Mouse (Mus musculus) forebrain, embryonic 14.5 days (tissue): ENCODE measurements around the gene Pspc1. TPM values are rescaled to one million over a fixed set of nuclear protein-coding genes. Genes with fewer than 3 reads are reported as not detected.

ENCODE experiments used
- ATAC-seq: fragments of 200-750 bp; cut with Nextera tagmentation; 2 replicates; pipeline ENCODE4 v1.8.0; 2017; ENCODE audit warnings: mild to moderate bottlenecking, moderate library complexity
- DNase-seq: peaks from one replicate; pipeline ENCODE4 v3.0.0-alpha.2; 2015; ENCODE audit warnings: low spot score
- H3K27ac ChIP-seq: fragments of 300-500 bp; sonication (generic); 2 replicates; pipeline ENCODE4 v1.5.1; 2014; ENCODE audit warnings: low read depth, mild to moderate bottlenecking, control low read depth, low read length, moderate library complexity
- H3K27me3 ChIP-seq: fragments of 300-500 bp; sonication (generic); replicated peaks from 2 replicates; pipeline ENCODE4 v1.6.1; 2014; ENCODE audit warnings: low read length, control low read depth, mixed read lengths; ENCODE audit not compliant: control insufficient read depth, insufficient read depth
- H3K36me3 ChIP-seq: fragments of 300-500 bp; sonication (generic); 2 replicates; pipeline ENCODE4 v1.6.1; 2014; ENCODE audit warnings: low read length, control low read depth; ENCODE audit not compliant: control insufficient read depth, insufficient read depth
- H3K4me1 ChIP-seq: fragments of 300-500 bp; sonication (generic); 2 replicates; pipeline ENCODE4 v1.6.1; 2014; ENCODE audit warnings: antibody characterized with exemption, low read length, control low read depth; ENCODE audit not compliant: control insufficient read depth, insufficient read depth
- H3K4me2 ChIP-seq: fragments of 300-500 bp; sonication (generic); 2 replicates; pipeline ENCODE4 v1.6.1; 2014; ENCODE audit warnings: mild to moderate bottlenecking, control low read depth, low read length
- H3K4me3 ChIP-seq: fragments of 300-500 bp; sonication (generic); 2 replicates; pipeline ENCODE4 v1.5.1; 2014; ENCODE audit warnings: low read depth, low read length, control low read depth
- H3K9ac ChIP-seq: fragments of 300-500 bp; sonication (generic); 2 replicates; pipeline ENCODE4 v1.6.1; 2014; ENCODE audit warnings: mild to moderate bottlenecking, low read length, control low read depth, moderate library complexity
- H3K9me3 ChIP-seq: fragments of 300-500 bp; sonication (generic); replicated peaks from 2 replicates; pipeline ENCODE4 v1.6.1; 2016; ENCODE audit warnings: low read length, control low read depth, mixed read lengths; ENCODE audit not compliant: control insufficient read depth
- WGBS: fragments of 180-500 bp; shearing (Covaris S2); extraction: QIAGEN DNeasy Blood & Tissue Kit; methylation state at CpG from one replicate; pipeline ENCODE4 v1.1.7; 2014; 5-methylcytosine and 5-hydroxymethylcytosine counted together
- polyA plus RNA-seq: library from polyadenylated mRNA; unstranded; fragments of >200 nt; fragmentation: Nextera tagmentation; extraction: Ambion mirVana; gene quantifications from 2 replicates; pipeline ENCODE4 v1.2.1, GENCODE M21; 2014

The Pspc1 gene
- polyA plus RNA-seq, 1 experiment from 2014 or later, result 43.5 TPM

DNA sequence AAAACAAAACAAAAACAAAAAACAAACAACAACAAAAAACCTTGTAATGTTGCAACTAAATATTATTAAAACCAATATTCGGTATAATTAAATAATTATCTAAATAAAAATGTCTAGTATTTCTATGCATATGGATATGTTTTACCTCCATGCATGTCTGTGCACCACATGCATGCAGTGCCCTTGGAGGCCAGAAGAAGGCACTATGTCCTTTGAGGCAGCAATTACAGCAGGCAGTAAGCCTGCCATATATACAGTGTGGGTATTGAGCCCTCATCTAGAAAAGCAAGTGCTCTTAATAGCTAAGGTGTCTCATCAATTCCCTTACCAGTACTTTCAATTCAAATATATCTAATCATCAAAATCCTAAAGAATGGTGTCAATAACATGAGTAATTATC, 37.9 kb downstream of the Pspc1 start:
- Histone ChIP-seq H3K36me3 (peaks cover 21% of the 10 kb centered on the region; the same call in 1 of the 2 replicates), H3K27me3 (no peaks in the 10 kb centered on the region), H3K4me3 (no peak overlapping the region), H3K9ac (no peak overlapping the region), H3K9me3 (no peaks in the 10 kb centered on the region), H3K4me2 (no peak overlapping the region), H3K4me1 (no peaks in the 10 kb centered on the region), H3K27ac (no peak overlapping the region)
- WGBS, result 88% methylated on average over 1 of the region's 1 CpGs
- no peak for ATAC-seq
- DNase-seq, result no peak

DNA sequence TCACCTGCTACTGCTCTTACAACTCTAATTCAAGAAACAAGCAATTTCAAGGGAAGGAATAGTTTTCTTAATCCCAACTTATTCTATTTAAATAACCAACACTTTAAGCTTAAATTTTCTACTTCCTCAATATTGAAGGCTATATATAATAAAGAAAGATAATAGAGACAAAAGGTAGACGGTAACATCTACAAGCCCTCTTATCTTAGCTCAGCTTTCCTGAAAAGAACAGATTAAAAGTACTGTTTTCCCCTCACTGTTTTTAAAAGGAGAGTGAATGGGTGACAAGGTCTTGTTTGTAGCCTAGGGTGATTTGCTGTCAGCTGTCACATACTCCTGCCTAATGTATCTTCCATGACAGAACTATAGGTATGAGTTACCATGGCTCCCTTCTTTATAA, 51.6 kb downstream of the Pspc1 start:
- H3K27me3 ChIP-seq, result no peaks in the 10 kb centered on the region
- H3K4me2 ChIP-seq, result no peak overlapping the region
- H3K9me3 ChIP-seq, result no peaks in the 10 kb centered on the region
- no peaks in the 10 kb centered on the region for H3K4me1 ChIP-seq
- H3K9ac ChIP-seq, result no peak overlapping the region
- no peak overlapping the region for H3K27ac ChIP-seq
- no peak for DNase-seq
- H3K36me3 ChIP-seq, result peaks cover 10% of the 10 kb centered on the region
- H3K4me3 ChIP-seq, result no peak overlapping the region
- 80% methylated on average over 1 of the region's 1 CpGs for WGBS
- ATAC-seq, result no peak

DNA sequence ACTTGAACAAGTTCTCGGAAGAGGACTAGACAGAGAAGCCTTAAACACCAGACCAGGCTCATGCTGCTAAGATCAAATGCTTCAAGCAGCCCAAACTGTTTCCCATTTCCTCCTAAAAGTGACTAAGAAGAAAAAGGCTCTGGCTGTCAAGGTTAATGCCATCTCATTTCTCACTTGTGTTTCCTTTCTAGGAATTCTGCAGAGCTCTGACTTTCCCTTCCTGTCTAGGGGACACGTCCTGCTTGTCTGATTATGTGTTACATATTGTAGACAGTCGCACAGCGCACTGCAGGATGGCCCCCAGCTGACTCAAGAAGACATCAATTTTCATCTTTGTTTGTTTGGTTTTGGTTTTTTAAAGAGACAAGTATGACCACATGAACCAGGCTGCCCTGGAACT, 72.4 kb downstream of the Pspc1 start:
- Histone ChIP-seq H3K4me2 (no peak overlapping the region), H3K27ac (no peak overlapping the region), H3K36me3 (peaks cover 9% of the 10 kb centered on the region), H3K9me3 (no peaks in the 10 kb centered on the region), H3K4me1 (no peaks in the 10 kb centered on the region), H3K4me3 (no peak overlapping the region), H3K27me3 (no peaks in the 10 kb centered on the region), H3K9ac (no peak overlapping the region)
- no peak for ATAC-seq
- no peak for DNase-seq
- 83% methylated on average over 4 of the region's 4 CpGs for WGBS

DNA sequence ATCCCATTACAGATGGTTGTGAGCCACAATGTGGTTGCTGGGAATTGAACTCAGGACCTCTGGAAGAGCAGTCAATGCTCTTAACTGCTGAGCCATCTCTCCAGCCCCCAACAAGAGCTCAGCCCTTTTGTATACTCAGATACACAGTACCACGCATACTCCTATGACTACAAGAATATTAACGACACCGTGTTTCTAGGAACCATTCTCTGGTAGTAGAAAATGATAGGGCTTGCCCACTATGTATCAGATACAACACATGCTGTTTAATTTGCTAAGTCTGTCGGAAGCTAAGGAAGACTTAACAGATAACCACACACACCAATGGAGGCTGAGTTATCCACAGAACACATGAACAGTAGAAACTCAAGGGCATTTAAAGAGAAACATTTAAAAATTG, 75.5 kb downstream of the Pspc1 start:
- Histone ChIP-seq H3K4me1 (no peaks in the 10 kb centered on the region), H3K9me3 (no peaks in the 10 kb centered on the region), H3K27ac (no peak overlapping the region), H3K27me3 (no peaks in the 10 kb centered on the region), H3K4me3 (no peak overlapping the region), H3K9ac (no peak overlapping the region), H3K36me3 (peaks cover 30% of the 10 kb centered on the region), H3K4me2 (no peak overlapping the region)
- WGBS, result 93% methylated on average over 4 of the region's 4 CpGs
- DNase-seq, result no peak
- ATAC-seq, result no peak

DNA sequence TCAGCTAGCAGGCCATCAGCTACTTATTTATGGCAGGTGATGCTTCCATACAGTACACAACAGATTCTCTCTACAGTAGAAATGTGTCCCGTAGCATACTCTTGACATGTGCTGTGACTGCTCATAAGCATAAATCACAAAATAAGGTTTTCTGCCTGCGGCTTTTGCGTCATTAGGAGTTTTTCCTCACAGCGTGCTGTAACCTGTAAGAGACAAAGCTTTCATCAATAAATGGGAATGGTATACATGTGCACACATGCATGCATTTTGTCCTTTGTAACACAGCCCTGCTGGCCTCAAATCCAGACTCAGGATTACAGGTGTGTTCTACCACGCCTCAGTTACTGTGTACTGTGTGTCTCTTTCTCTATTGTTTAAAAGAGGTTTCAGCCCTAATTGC, 80.3 kb downstream of the Pspc1 start:
- H3K9me3 ChIP-seq, result no peaks in the 10 kb centered on the region
- DNase-seq (no peak), ATAC-seq (no peak)
- 87% methylated on average over 5 of the region's 5 CpGs for WGBS
- H3K9ac ChIP-seq, result no peak overlapping the region
- H3K36me3 ChIP-seq, result peaks cover 76% of the 10 kb centered on the region
- no peak overlapping the region for H3K4me2 ChIP-seq
- H3K4me1 ChIP-seq, result no peaks in the 10 kb centered on the region
- no peak overlapping the region for H3K4me3 ChIP-seq
- H3K27me3 ChIP-seq, result no peaks in the 10 kb centered on the region
- H3K27ac ChIP-seq, result no peak overlapping the region

DNA sequence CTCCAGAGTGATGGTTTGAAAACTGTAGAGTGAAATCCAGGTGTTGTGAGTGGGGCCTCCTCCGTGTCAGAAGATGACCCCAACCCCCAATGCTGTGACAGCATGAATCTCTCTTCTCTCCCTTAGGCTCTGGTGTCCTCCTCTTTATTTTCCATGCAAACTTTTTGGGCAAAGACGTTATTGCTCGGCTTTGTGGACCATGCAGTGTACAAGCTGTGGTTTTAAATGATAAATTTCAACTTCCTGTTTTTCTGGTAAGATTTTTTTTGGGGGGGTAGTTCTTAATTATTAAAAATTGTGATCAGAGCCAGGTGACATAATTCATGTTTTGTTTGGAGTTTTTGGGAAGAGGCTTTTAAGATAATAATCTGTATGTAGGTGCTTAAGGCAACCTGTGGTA, 82.6 kb downstream of the Pspc1 start:
- Histone ChIP-seq H3K4me1 (no peaks in the 10 kb centered on the region), H3K27ac (no peak overlapping the region), H3K4me2 (no peak overlapping the region), H3K4me3 (no peak overlapping the region), H3K9ac (no peak overlapping the region), H3K27me3 (no peaks in the 10 kb centered on the region), H3K36me3 (peaks cover 97% of the 10 kb centered on the region), H3K9me3 (no peaks in the 10 kb centered on the region)
- WGBS, result 90% methylated on average over 3 of the region's 3 CpGs
- DNase-seq (no peak), ATAC-seq (no peak)

DNA sequence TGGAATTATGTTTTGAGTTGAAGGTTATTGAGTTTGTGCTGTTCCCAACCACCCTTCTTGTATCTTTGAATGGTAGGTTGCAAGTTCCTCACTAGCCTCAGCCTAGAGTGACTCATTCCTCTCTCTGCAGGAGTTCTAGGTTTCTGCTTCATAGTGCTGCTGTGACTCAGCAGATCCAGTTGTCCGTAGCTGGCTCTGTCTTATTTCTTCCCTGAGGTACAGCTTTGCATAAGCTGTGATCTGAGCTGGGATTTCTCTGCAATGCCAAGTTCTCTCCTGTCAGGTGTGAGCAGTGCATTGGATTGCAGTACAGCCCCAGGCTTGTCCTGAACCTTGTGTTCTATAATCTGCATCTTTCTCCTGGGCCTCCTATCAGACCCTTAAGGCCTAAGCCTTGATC, 88.3 kb downstream of the Pspc1 start:
- no peak for DNase-seq
- no peak overlapping the region for H3K4me2 ChIP-seq
- H3K4me1 ChIP-seq, result no peaks in the 10 kb centered on the region
- peaks cover 93% of the 10 kb centered on the region for H3K36me3 ChIP-seq
- no peak overlapping the region for H3K27ac ChIP-seq
- WGBS, result 84% methylated on average over 1 of the region's 1 CpGs
- no peak overlapping the region for H3K9ac ChIP-seq
- H3K9me3 ChIP-seq, result no peaks in the 10 kb centered on the region
- no peak overlapping the region for H3K4me3 ChIP-seq
- no peak for ATAC-seq
- H3K27me3 ChIP-seq, result no peaks in the 10 kb centered on the region

DNA sequence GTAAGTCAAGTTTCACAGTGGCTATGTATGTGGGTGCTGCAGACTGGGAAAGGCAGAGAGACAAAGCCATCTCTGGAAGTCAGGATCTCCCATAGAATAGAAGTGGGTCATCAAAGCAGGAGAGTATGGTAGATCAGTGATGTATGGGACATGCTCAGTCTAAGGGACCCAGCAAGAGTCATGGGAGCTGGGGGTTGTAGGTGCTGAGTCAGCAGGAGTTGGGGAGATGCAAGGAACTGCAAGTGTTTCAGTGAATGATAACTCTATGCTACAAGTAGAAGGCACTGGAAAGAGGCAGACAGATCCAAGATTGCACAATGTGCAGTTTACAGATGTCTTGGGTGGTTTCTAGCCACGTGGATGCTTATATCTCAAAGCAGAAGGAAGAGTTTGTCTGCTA, 89.0 kb downstream of the Pspc1 start:
- no peak overlapping the region for H3K4me2 ChIP-seq
- no peak overlapping the region for H3K9ac ChIP-seq
- no peak overlapping the region for H3K27ac ChIP-seq
- ATAC-seq (no peak), DNase-seq (no peak)
- H3K9me3 ChIP-seq, result no peaks in the 10 kb centered on the region
- WGBS, result 94% methylated on average over 1 of the region's 1 CpGs
- H3K4me1 ChIP-seq, result no peaks in the 10 kb centered on the region
- H3K4me3 ChIP-seq, result no peak overlapping the region
- no peaks in the 10 kb centered on the region for H3K27me3 ChIP-seq
- H3K36me3 ChIP-seq, result peaks cover 94% of the 10 kb centered on the region

DNA sequence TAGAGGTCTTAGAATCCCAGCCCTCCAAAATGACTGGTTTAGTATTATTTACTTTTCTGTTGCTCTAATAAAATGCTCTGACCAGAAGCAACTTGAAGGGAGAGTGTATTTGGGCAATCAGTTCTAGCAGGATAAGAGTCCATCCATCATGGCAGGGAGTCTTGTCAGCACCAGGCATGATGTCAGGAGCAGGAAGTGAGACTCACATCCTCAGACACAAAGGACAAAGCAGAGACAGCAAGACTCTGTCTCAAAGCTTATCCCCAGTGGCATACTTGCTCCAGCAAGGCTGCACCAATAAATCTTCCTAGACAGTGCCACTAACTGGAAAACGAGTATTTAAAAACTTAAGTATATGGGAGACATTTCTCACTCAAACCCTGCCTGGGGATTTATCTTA, 92.7 kb downstream of the Pspc1 start:
- Histone ChIP-seq H3K4me3 (no peak overlapping the region), H3K4me1 (no peaks in the 10 kb centered on the region), H3K9ac (no peak overlapping the region), H3K36me3 (peaks cover 81% of the 10 kb centered on the region), H3K27me3 (no peaks in the 10 kb centered on the region), H3K27ac (no peak overlapping the region), H3K4me2 (no peak overlapping the region), H3K9me3 (no peaks in the 10 kb centered on the region)
- no peak for ATAC-seq
- DNase-seq, result no peak
- 85% methylated on average over 1 of the region's 1 CpGs for WGBS
